Mouse (Mus musculus): ENCODE measurements around the gene Runx1. TPM values are rescaled to one million over a fixed set of nuclear protein-coding genes. Genes with fewer than 3 reads are reported as not detected.

The Runx1 gene
- polyA plus RNA-seq, 1 experiment from 2014 or later = 0.59 TPM

GRCm38 (mm10) chr16:92708718-92709117 is 117.2 kb downstream of the Runx1 start:
- no peak for ATAC-seq
- Histone ChIP-seq H3K4me2 (ENCODE audit: low read length) (no peak overlapping the region), H3K4me1 (ENCODE audit: control insufficient read depth, insufficient read depth, low read length) (no peaks in the 10 kb centered on the region), H3K9me3 (replicated peaks; ENCODE audit: control insufficient read depth, low read length, poor library complexity, severe bottlenecking) (no peaks in the 10 kb centered on the region), H3K27ac (ENCODE audit: low read length) (no peak overlapping the region), H3K4me3 (ENCODE audit: low read depth, low read length) (no peak overlapping the region), H3K9ac (ENCODE audit: low read depth, low read length) (no peak overlapping the region), H3K36me3 (ENCODE audit: control insufficient read depth, insufficient read depth, low read length) (no peaks in the 10 kb centered on the region), H3K27me3 (ENCODE audit: control insufficient read depth, insufficient read depth, low read depth, low read length) (0 out of 2 replicates have a peak, but pooled peaks cover 3% of the 10 kb centered on the region)
- 71% methylated on average over 4 of the region's 4 CpGs for WGBS

GRCm38 (mm10) chr16:92707712-92708111 is 118.2 kb downstream of the Runx1 start:
- H3K9me3 ChIP-seq (replicated peaks; ENCODE audit: control insufficient read depth, low read length, poor library complexity, severe bottlenecking) = no peaks in the 10 kb centered on the region
- H3K27me3 ChIP-seq (ENCODE audit: control insufficient read depth, insufficient read depth, low read depth, low read length) = 0 out of 2 replicates have a peak, but pooled peaks cover 3% of the 10 kb centered on the region
- WGBS = 82% methylated on average over 4 of the region's 4 CpGs
- H3K27ac ChIP-seq (ENCODE audit: low read length) = no peak overlapping the region
- H3K9ac ChIP-seq (ENCODE audit: low read depth, low read length) = no peak overlapping the region
- ATAC-seq = no peak
- no peaks in the 10 kb centered on the region for H3K4me1 ChIP-seq (ENCODE audit: control insufficient read depth, insufficient read depth, low read length)
- no peaks in the 10 kb centered on the region for H3K36me3 ChIP-seq (ENCODE audit: control insufficient read depth, insufficient read depth, low read length)
- H3K4me3 ChIP-seq (ENCODE audit: low read depth, low read length) = no peak overlapping the region
- H3K4me2 ChIP-seq (ENCODE audit: low read length) = no peak overlapping the region

- no peak for ATAC-seq
- Histone ChIP-seq H3K4me1 (ENCODE audit: control insufficient read depth, insufficient read depth, low read length) (no peaks in the 10 kb centered on the region), H3K9ac (ENCODE audit: low read depth, low read length) (no peak overlapping the region), H3K4me3 (ENCODE audit: low read depth, low read length) (no peak overlapping the region), H3K4me2 (ENCODE audit: low read length) (no peak overlapping the region), H3K27ac (ENCODE audit: low read length) (no peak overlapping the region), H3K9me3 (replicated peaks; ENCODE audit: control insufficient read depth, low read length, poor library complexity, severe bottlenecking) (no peaks in the 10 kb centered on the region), H3K27me3 (ENCODE audit: control insufficient read depth, insufficient read depth, low read depth, low read length) (peaks cover 3% of the 10 kb centered on the region; the same call in 1 of the 2 replicates), H3K36me3 (ENCODE audit: control insufficient read depth, insufficient read depth, low read length) (no peaks in the 10 kb centered on the region)
- 72% methylated on average over 2 of the region's 2 CpGs for WGBS
Measured at GRCm38 (mm10) chr16:92707146-92707545, 118.8 kb downstream of the Runx1 start.

- H3K4me2 ChIP-seq (ENCODE audit: low read length) = no peak overlapping the region
Measured at GRCm38 (mm10) chr16:92705564-92706458, 120.1 kb downstream of the Runx1 start.

GRCm38 (mm10) chr16:92703850-92704249 is 122.1 kb downstream of the Runx1 start:
- Histone ChIP-seq H3K4me3 (ENCODE audit: low read depth, low read length) (no peak overlapping the region), H3K9ac (ENCODE audit: low read depth, low read length) (no peak overlapping the region), H3K27me3 (ENCODE audit: control insufficient read depth, insufficient read depth, low read depth, low read length) (peaks cover 22% of the 10 kb centered on the region), H3K4me2 (ENCODE audit: low read length) (no peak overlapping the region), H3K9me3 (replicated peaks; ENCODE audit: control insufficient read depth, low read length, poor library complexity, severe bottlenecking) (no peaks in the 10 kb centered on the region), H3K27ac (ENCODE audit: low read length) (no peak overlapping the region), H3K36me3 (ENCODE audit: control insufficient read depth, insufficient read depth, low read length) (no peaks in the 10 kb centered on the region), H3K4me1 (ENCODE audit: control insufficient read depth, insufficient read depth, low read length) (no peaks in the 10 kb centered on the region; the same call in 1 of the 2 replicates)
- 97% methylated on average over 2 of the region's 2 CpGs for WGBS
- ATAC-seq = no peak

More at GRCm38 (mm10) chr16:92705564-92706458, 120.1 kb downstream of the Runx1 start:
- Histone ChIP-seq H3K9me3 (replicated peaks; ENCODE audit: control insufficient read depth, low read length, poor library complexity, severe bottlenecking) (no peaks in the 10 kb centered on the region), H3K27me3 (ENCODE audit: control insufficient read depth, insufficient read depth, low read depth, low read length) (peaks cover 12% of the 10 kb centered on the region), H3K36me3 (ENCODE audit: control insufficient read depth, insufficient read depth, low read length) (no peaks in the 10 kb centered on the region), H3K4me3 (ENCODE audit: low read depth, low read length) (no peak overlapping the region), H3K9ac (ENCODE audit: low read depth, low read length) (no peak overlapping the region), H3K4me1 (ENCODE audit: control insufficient read depth, insufficient read depth, low read length) (no peaks in the 10 kb centered on the region), H3K27ac (ENCODE audit: low read length) (no peak overlapping the region)
- 73% methylated on average over 7 of the region's 7 CpGs for WGBS
- ATAC-seq = no peak

- WGBS = 3% methylated on average over 27 of the region's 27 CpGs
- ATAC-seq = no peak
- H3K4me2 ChIP-seq (ENCODE audit: low read length) = no peak overlapping the region
Measured at GRCm38 (mm10) chr16:92699531-92700397, 126.2 kb downstream of the Runx1 start.

GRCm38 (mm10) chr16:92698612-92698998 is 127.3 kb downstream of the Runx1 start:
- peak overlapping the region; percentile 41; the same call in 1 of the 2 replicates for H3K9ac ChIP-seq (ENCODE audit: low read depth, low read length)
- under 1% methylated on average over 26 of the region's 26 CpGs for WGBS

More at GRCm38 (mm10) chr16:92699531-92700397, 126.2 kb downstream of the Runx1 start:
- H3K4me3 ChIP-seq (ENCODE audit: low read depth, low read length) = no peak overlapping the region
- no peak overlapping the region for H3K27ac ChIP-seq (ENCODE audit: low read length)
- H3K9me3 ChIP-seq (replicated peaks; ENCODE audit: control insufficient read depth, low read length, poor library complexity, severe bottlenecking) = no peaks in the 10 kb centered on the region
- no peaks in the 10 kb centered on the region for H3K36me3 ChIP-seq (ENCODE audit: control insufficient read depth, insufficient read depth, low read length)
- H3K4me1 ChIP-seq (ENCODE audit: control insufficient read depth, insufficient read depth, low read length) = peaks cover 23% of the 10 kb centered on the region
- peaks cover 44% of the 10 kb centered on the region for H3K27me3 ChIP-seq (ENCODE audit: control insufficient read depth, insufficient read depth, low read depth, low read length)
- no peak overlapping the region for H3K9ac ChIP-seq (ENCODE audit: low read depth, low read length)

GRCm38 (mm10) chr16:92697737-92698611 is 128.0 kb downstream of the Runx1 start:
- H3K4me1 ChIP-seq (ENCODE audit: control insufficient read depth, insufficient read depth, low read length) = peaks cover 23% of the 10 kb centered on the region
- peaks cover 55% of the 10 kb centered on the region for H3K27me3 ChIP-seq (ENCODE audit: control insufficient read depth, insufficient read depth, low read depth, low read length)
- H3K9ac ChIP-seq (ENCODE audit: low read depth, low read length) = peak overlapping the region; percentile 41; the same call in 1 of the 2 replicates
- no peaks in the 10 kb centered on the region for H3K36me3 ChIP-seq (ENCODE audit: control insufficient read depth, insufficient read depth, low read length)
- no peaks in the 10 kb centered on the region for H3K9me3 ChIP-seq (replicated peaks; ENCODE audit: control insufficient read depth, low read length, poor library complexity, severe bottlenecking)
- no peak overlapping the region for H3K27ac ChIP-seq (ENCODE audit: low read length)
- WGBS = under 1% methylated on average over 48 of the region's 48 CpGs
- peak; percentile 29; the same call in 1 of the 2 replicates for ATAC-seq
- H3K4me2 ChIP-seq (ENCODE audit: low read length) = peak overlapping the region; percentile 66
- peak overlapping the region; percentile 41 for H3K4me3 ChIP-seq (ENCODE audit: low read depth, low read length)

More at GRCm38 (mm10) chr16:92698612-92698998, 127.3 kb downstream of the Runx1 start:
- Histone ChIP-seq H3K4me3 (ENCODE audit: low read depth, low read length) (peak overlapping the region; percentile 41), H3K4me1 (ENCODE audit: control insufficient read depth, insufficient read depth, low read length) (peaks cover 23% of the 10 kb centered on the region), H3K9me3 (replicated peaks; ENCODE audit: control insufficient read depth, low read length, poor library complexity, severe bottlenecking) (no peaks in the 10 kb centered on the region), H3K36me3 (ENCODE audit: control insufficient read depth, insufficient read depth, low read length) (no peaks in the 10 kb centered on the region), H3K27me3 (ENCODE audit: control insufficient read depth, insufficient read depth, low read depth, low read length) (peaks cover 49% of the 10 kb centered on the region), H3K4me2 (ENCODE audit: low read length) (peak overlapping the region; percentile 66), H3K27ac (ENCODE audit: low read length) (no peak overlapping the region)
- peak; percentile 74; the same call in 1 of the 2 replicates for ATAC-seq
